In genomic region chr7:78658026-78658425, GRCm38 (mm10) we compare ENCODE assay signal across 8 mouse cellular contexts.
DNase-seq lines count a peak whose midpoint lies in the region; ATAC-seq lines count a peak whose summit lies in the region.

No protein-coding gene starts in this region.

- ATAC-seq in kidney, embryonic 14.5 days (ENCODE audit: low FRiP score, low TSS enrichment) = no peak
- ATAC-seq in hindbrain, embryonic 16.5 days = peak; percentile 87
- no peak for ATAC-seq in forebrain, embryonic 16.5 days

- H3K27me3 ChIP-seq in kidney, embryonic 14.5 days (ENCODE audit: control insufficient read depth, insufficient read depth, low read length) = no peaks in the 10 kb centered on the region
- H3K27me3 ChIP-seq in embryonic facial prominence, embryonic 10.5 days (replicated peaks; ENCODE audit: low read depth, poor library complexity, severe bottlenecking) = 0 out of 2 replicates have a peak, but pooled peaks cover 10% of the 10 kb centered on the region
- H3K27me3 ChIP-seq in hindbrain, embryonic 16.5 days (replicated peaks; ENCODE audit: control insufficient read depth, insufficient read depth, low read length) = no peaks in the 10 kb centered on the region
- H3K27me3 ChIP-seq in forebrain, embryonic 16.5 days (replicated peaks; ENCODE audit: control insufficient read depth, insufficient read depth, low read length) = no peaks in the 10 kb centered on the region

- H3K27ac ChIP-seq in kidney, embryonic 14.5 days (ENCODE audit: low read depth, low read length) = no peak overlapping the region
- H3K27ac ChIP-seq in embryonic facial prominence, embryonic 10.5 days (replicated peaks) = 0 out of 2 replicates have a peak overlapping the region, but pooled peaks have one; percentile 6
- no peak overlapping the region for H3K27ac ChIP-seq in hindbrain, embryonic 16.5 days (ENCODE audit: low read depth, low read length)
- H3K27ac ChIP-seq in forebrain, embryonic 16.5 days (ENCODE audit: low read length) = no peak overlapping the region

- no peak overlapping the region for H3K4me3 ChIP-seq in kidney, embryonic 14.5 days (ENCODE audit: low read length)
- H3K4me3 ChIP-seq in embryonic facial prominence, embryonic 10.5 days = no peak overlapping the region
- H3K4me3 ChIP-seq in hindbrain, embryonic 16.5 days (ENCODE audit: low read length) = no peak overlapping the region
- no peak overlapping the region for H3K4me3 ChIP-seq in forebrain, embryonic 16.5 days (replicated peaks; ENCODE audit: low read length)

- H3K36me3 ChIP-seq in kidney, embryonic 14.5 days (ENCODE audit: control insufficient read depth, insufficient read depth, low read length) = no peaks in the 10 kb centered on the region
- H3K36me3 ChIP-seq in embryonic facial prominence, embryonic 10.5 days (replicated peaks) = no peaks in the 10 kb centered on the region
- no peaks in the 10 kb centered on the region for H3K36me3 ChIP-seq in hindbrain, embryonic 16.5 days (ENCODE audit: control insufficient read depth, insufficient read depth, low read length)
- H3K36me3 ChIP-seq in forebrain, embryonic 16.5 days (ENCODE audit: control insufficient read depth, insufficient read depth) = no peaks in the 10 kb centered on the region

- no peak overlapping the region for H3K4me2 ChIP-seq in kidney, embryonic 14.5 days (replicated peaks; ENCODE audit: low read depth, low read length)
- H3K4me2 ChIP-seq in hindbrain, embryonic 16.5 days (ENCODE audit: low read length) = no peak overlapping the region
- no peak overlapping the region for H3K4me2 ChIP-seq in forebrain, embryonic 16.5 days (ENCODE audit: low read length)

- DNase-seq in kidney, adult 11 months = peak; percentile 52
- DNase-seq in adrenal gland, adult (ENCODE audit: inconsistent age in 2 of 2, low spot score in 1 of 2) = peak; percentile 86 to 94
- peak; percentile 9 for DNase-seq in embryonic facial prominence, embryonic 10.5 days (ENCODE audit: low spot score)
- no peak for DNase-seq in B cell, adult 2 months
- DNase-seq in yolk sac, embryonic 10.5 days (ENCODE audit: low spot score) = no peak

- no peaks in the 10 kb centered on the region for H3K4me1 ChIP-seq in kidney, embryonic 14.5 days (ENCODE audit: control insufficient read depth, insufficient read depth, low read length)
- H3K4me1 ChIP-seq in embryonic facial prominence, embryonic 10.5 days = peaks cover 4% of the 10 kb centered on the region; the same call in 1 of the 2 replicates
- peaks cover 7% of the 10 kb centered on the region; the same call in 1 of the 2 replicates for H3K4me1 ChIP-seq in hindbrain, embryonic 16.5 days (ENCODE audit: control insufficient read depth, insufficient read depth, low read depth, low read length)
- H3K4me1 ChIP-seq in forebrain, embryonic 16.5 days (replicated peaks; ENCODE audit: control insufficient read depth, insufficient read depth, low read length) = no peaks in the 10 kb centered on the region

- no peaks in the 10 kb centered on the region for H3K9me3 ChIP-seq in kidney, embryonic 14.5 days (ENCODE audit: control insufficient read depth, low read length)
- H3K9me3 ChIP-seq in embryonic facial prominence, embryonic 10.5 days = no peaks in the 10 kb centered on the region
- H3K9me3 ChIP-seq in hindbrain, embryonic 16.5 days (ENCODE audit: control insufficient read depth, low read length) = no peaks in the 10 kb centered on the region
- no peaks in the 10 kb centered on the region for H3K9me3 ChIP-seq in forebrain, embryonic 16.5 days (ENCODE audit: control insufficient read depth, low read length)

- WGBS in kidney, embryonic 14.5 days = 70% methylated on average over 10 of the region's 10 CpGs
- WGBS in embryonic facial prominence, embryonic 10.5 days = 58% methylated on average over 10 of the region's 10 CpGs
- WGBS in hindbrain, embryonic 16.5 days = 44% methylated on average over 10 of the region's 10 CpGs
- WGBS in forebrain, embryonic 16.5 days = 44% methylated on average over 10 of the region's 10 CpGs

- no peak overlapping the region for H3K9ac ChIP-seq in kidney, embryonic 14.5 days (ENCODE audit: low read depth, low read length)
- H3K9ac ChIP-seq in hindbrain, embryonic 16.5 days (ENCODE audit: low read depth, low read length) = 0 out of 2 replicates have a peak overlapping the region, but pooled peaks have one; percentile 13
- H3K9ac ChIP-seq in forebrain, embryonic 16.5 days (replicated peaks; ENCODE audit: low read depth, low read length) = no peak overlapping the region

Comparison
In these comparisons a context has a peak if more than half of its experiments do, and no peak if none do; other contexts are left out.
1. DNase-seq: peak in kidney, adult 11 months (single experiment), adrenal gland, adult (2 of 2) and embryonic facial prominence, embryonic 10.5 days (single experiment); none in B cell, adult 2 months (0 of 2) and yolk sac, embryonic 10.5 days (single experiment).